Mouse (Mus musculus): ENCODE results near the gene Slc7a11.

- TF ChIP-seq POLR2A (IDR thresholded peaks at IDR 0.05; ENCODE audit: borderline replicate concordance, extremely low read depth, insufficient read depth, insufficient read length, poor library complexity, severe bottlenecking) (no peak), CTCF (IDR thresholded peaks at IDR 0.05; ENCODE audit: borderline replicate concordance, extremely low read depth, insufficient read depth, insufficient read length) (no peak)
These were observed 210.3 kb downstream of the Slc7a11 start for GRCm38 (mm10) chr3:50233144-50233543.

Data from brain, embryonic 14.5 days (tissue).